Mouse (Mus musculus): ENCODE measurements around the gene Col16a1.

DNA sequence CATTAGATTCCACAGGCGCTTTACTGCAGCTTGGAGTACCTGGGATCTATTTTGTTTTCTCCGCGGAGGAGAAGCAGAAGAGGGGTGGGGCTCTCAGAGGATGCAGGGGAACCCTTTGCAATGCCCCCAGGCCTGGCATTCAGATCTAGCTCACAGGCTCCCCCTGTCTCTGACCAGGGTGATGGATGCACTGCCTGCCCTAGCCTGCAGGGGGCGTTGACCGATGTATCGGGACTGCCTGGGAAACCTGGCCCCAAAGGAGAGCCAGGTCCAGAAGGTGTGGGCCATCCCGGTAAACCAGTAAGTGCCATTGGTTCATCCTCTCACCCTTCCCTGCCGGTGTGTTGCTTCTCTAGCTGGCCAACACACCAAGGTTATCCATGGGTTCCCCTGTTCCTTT is 19.2 kb downstream of the Col16a1 start:
- TF ChIP-seq EP300 (IDR thresholded peaks at IDR 0.05; ENCODE audit: insufficient read depth, low read depth, low read length) (no peak), CTCF (IDR thresholded peaks at IDR 0.05; ENCODE audit: low read depth, low read length) (peak; percentile 99)
